Mouse (Mus musculus) brain, embryonic 14.5 days (tissue): ENCODE results near the gene Rnf212b. TPM values are rescaled to one million over a fixed set of nuclear protein-coding genes. Genes with fewer than 3 reads are reported as not detected.

Source experiments
- DNase-seq: peaks from one replicate; pipeline ENCODE4 v3.0.0-alpha.2; 2011; ENCODE audit warnings: low read depth
- CTCF ChIP-seq: fragments of 200-500 bp; IDR thresholded peaks from 2 replicates; pipeline ENCODE4 v1.5.1; 2012; ENCODE audit warnings: inconsistent platforms, mild to moderate bottlenecking, moderate library complexity, borderline replicate concordance; ENCODE audit not compliant: insufficient read depth, insufficient read length; ENCODE audit errors: extremely low read depth
- POLR2A ChIP-seq: fragments of 200-500 bp; IDR thresholded peaks from 2 replicates; pipeline ENCODE4 v1.6.1; 2012; ENCODE audit warnings: mild to moderate bottlenecking, inconsistent platforms, borderline replicate concordance; ENCODE audit not compliant: poor library complexity, insufficient read depth, insufficient read length, severe bottlenecking; ENCODE audit errors: extremely low read depth
- polyA plus RNA-seq: library from polyadenylated mRNA; depleted of rRNA; stranded (reverse); fragments of >200 nt; gene quantifications from 2 replicates; pipeline ENCODE4 v1.2.3, GENCODE M21; 2012

Rnf212b gene
- polyA plus RNA-seq, 1 experiment = not detected

GRCm38 (mm10) chr14:54781610-54782365 is 32.2 kb upstream of the Rnf212b start, which contains the start of gene Slc7a8:
Gene Slc7a8 (minus strand): TSS chr14:54781946.
- TF ChIP-seq POLR2A = 0 out of 2 replicates have a peak, but pooled peaks have one; percentile 11
- TF ChIP-seq CTCF = no peak

GRCm38 (mm10) chr14:54782971-54783370 is 31.0 kb upstream of the Rnf212b start:
- TF ChIP-seq CTCF (no peak), POLR2A (no peak)
- DNase-seq = no peak

More at GRCm38 (mm10) chr14:54781610-54782365, 32.2 kb upstream of the Rnf212b start, which contains the start of gene Slc7a8:
- peak; percentile 88 for DNase-seq

GRCm38 (mm10) chr14:54785898-54786297 is 28.0 kb upstream of the Rnf212b start:
- peak; percentile 66 for DNase-seq
- TF ChIP-seq POLR2A = no peak
- peak; percentile 66; the same call in 1 of the 2 replicates for TF ChIP-seq CTCF

- DNase-seq = peak; percentile 30
- TF ChIP-seq POLR2A = no peak
- no peak for TF ChIP-seq CTCF
These were observed 27.5 kb upstream of the Rnf212b start for GRCm38 (mm10) chr14:54786489-54786888.

GRCm38 (mm10) chr14:54787226-54787625 is 26.7 kb upstream of the Rnf212b start:
- TF ChIP-seq POLR2A (no peak), CTCF (peak; percentile 53; the same call in 1 of the 2 replicates)
- DNase-seq = no peak

- TF ChIP-seq CTCF = no peak
- no peak for TF ChIP-seq POLR2A
- no peak for DNase-seq
These were observed 25.7 kb upstream of the Rnf212b start for GRCm38 (mm10) chr14:54788231-54788630.

- no peak for DNase-seq
- no peak for TF ChIP-seq POLR2A
- no peak for TF ChIP-seq CTCF
These were observed 21.8 kb upstream of the Rnf212b start for GRCm38 (mm10) chr14:54792166-54792565.

GRCm38 (mm10) chr14:54793351-54793750 is 20.6 kb upstream of the Rnf212b start:
- no peak for TF ChIP-seq CTCF
- TF ChIP-seq POLR2A = no peak
- DNase-seq = no peak

GRCm38 (mm10) chr14:54793894-54794830 is 19.8 kb upstream of the Rnf212b start:
- TF ChIP-seq POLR2A (no peak), CTCF (no peak)
- no peak for DNase-seq

- TF ChIP-seq POLR2A = no peak
- no peak for TF ChIP-seq CTCF
- DNase-seq = no peak
These were observed 18.0 kb upstream of the Rnf212b start for GRCm38 (mm10) chr14:54795901-54796300.

GRCm38 (mm10) chr14:54796760-54797159 is 17.2 kb upstream of the Rnf212b start:
- DNase-seq = no peak
- TF ChIP-seq CTCF (no peak), POLR2A (no peak)
